Mouse (Mus musculus): ENCODE measurements around the gene Arhgef16.

Arhgef16 gene

DNA sequence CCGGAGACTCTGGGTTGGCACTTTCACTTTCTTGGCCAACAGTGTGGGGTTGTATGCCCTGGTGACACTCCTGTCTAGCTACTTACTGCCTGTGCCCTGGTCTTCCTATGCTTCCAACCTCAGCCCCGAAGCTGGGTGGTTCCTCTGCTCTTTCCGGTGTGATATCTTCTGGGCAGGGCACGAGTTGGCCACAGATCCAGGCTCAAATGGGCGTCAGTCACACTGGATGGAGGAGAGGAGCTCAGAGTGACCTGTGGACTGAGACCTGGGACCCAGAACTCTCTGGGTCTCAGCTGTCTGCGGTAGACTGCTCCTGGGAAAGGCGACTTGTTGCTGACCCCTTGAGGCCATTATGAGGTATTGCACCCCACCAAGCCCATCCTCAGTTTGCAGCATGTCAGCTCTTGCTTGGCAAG, at the start of gene Arhgef16:
Gene Arhgef16, minus strand, starts transcription at position 211 of the 416 bp plus-strand sequence.
- peak; percentile 18 to 55 for DNase-seq

DNA sequence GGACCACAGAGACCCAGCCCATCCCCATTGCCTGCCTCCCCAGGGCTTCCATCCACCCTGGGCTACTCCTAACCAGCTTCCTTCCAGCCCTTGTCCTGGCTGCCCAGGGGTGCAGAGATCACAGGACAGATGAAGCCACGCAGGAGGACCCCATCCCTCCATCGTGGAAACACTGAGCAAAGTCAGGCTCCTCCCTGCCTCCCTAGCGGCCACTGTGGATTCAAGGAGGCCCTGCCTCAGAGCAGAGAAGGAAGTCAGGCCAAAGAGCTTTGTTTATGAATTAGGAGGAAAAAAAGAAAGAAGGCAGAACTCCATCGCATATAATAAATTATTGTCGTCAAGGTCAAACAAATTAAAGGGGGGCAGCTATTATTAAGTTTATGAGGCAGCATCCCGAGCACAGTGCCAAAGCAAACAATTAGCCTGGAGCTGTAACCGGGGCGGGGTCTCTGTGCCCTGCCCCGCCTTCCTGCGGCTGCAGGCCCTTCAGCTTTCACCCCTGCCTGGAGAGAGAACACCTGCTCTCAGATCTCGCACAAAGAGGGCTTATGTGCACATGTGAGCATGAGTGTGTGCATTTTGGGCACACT, 46.8 kb upstream of the Arhgef16 start:
- DNase-seq: no peak

DNA sequence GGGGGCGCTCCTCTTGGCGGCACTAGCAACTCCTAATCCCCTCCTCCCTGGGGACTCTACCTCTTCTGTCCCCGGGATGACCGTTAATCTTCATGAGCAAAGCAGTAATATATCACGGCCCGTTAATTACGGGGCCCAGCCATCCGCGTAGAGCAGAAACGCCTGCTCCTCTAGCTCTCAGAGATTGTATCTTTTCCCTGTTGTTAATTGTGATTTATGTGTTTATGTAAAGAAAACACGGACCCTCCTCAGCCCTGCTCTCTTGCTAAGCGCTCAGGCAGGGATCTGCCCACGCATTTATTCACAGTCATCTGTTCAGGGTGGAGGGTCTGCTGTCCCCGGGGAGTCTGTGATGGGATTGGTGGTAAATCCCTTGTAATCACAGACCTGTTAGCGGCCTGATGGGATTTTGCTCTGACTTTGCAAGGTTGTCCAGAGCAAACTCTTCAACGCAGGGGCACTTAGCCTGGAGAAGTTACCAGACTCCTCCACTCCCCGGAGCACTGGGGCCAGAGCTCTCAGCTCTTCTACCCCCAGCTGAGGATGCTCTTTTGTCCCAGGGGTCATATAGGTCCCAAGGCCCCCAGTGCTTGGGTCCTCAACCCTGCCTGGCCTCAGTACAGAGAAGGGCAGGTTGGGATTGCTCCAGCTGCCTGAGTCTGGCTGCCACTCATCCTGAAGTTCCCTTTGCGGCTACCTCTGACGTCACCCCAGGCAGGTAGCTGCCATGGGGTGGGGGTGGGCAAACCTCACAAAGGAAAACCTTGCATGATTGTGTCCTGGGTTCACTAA, 45.5 kb upstream of the Arhgef16 start:
- no peak for DNase-seq

DNA sequence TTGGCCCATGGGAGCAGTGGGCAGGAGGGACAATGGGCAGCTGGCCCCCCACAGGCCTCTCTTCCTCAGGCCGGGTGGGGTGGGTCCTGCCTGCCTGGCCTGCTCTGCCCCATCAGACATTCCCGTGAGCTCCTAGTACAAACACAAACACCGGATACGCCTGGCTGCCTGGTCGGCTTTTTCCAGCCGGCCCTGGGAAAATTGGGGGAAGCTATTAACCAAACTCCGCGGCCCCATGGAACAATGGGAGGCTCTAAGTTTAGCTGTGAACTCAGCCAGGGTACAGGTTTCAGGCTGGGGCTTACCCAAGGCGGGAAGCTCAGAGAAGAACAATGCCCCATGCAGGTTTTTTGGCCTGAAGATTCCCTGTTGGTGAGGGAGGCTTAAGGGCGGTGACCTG, 35.2 kb upstream of the Arhgef16 start:
- no peak for DNase-seq

DNA sequence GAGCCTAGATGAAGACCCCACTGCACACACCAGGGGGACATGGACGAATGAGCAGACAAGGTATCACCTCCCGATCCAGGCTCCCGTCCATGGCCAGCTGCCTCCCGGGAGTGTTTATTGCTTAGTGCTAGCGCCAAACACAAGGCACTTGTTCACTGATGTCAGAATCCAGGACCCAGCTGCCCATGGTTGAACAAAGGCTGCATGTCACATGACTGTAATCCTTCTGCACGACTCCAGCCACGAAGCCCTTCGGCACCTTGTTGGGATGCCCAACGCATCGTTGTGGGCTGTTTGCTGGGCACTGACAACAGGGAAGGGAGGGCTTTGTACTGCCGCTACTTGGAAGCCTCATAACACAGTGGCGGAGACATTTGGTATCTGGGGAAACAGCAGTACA, 34.3 kb upstream of the Arhgef16 start, which contains the start of gene B230104I21Rik:
Gene B230104I21Rik, plus strand, starts transcription at position 367 of the 400 bp plus-strand sequence.
- no peak for DNase-seq

DNA sequence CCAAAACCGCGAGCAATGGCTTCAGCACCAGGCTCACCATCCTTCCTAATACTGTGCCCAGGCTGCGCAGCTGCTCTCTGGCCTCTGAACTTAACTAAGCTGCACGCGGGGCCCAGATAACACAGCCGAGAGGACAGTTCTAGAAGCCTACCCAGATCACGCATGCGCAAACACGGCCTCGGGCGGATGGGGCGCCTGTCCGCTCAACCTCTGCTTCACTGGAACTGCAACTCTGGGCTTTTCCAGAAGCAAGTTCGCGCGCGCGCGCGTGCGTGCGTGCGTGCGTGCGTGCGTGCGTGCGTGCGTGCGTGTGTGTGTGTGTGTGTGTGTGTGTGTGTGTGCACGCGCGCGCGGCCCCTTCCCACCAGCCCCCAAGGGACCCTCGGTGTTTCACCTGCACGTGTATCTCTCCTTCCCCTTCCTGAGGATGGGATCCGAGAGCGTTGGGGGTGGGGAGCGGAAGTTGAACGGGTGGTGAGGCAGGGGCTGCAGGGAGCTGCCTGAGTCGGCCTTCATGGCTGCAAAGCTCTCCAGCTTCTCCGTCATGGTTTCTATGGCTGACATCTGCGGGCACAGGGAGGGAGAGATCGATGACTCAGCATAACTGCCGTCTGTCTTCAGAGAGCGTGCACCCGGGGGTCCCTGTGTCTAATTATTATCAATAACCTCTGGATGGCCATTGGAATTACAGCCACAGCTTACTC, 33.4 kb upstream of the Arhgef16 start:
- DNase-seq: peak; percentile 34 to 40

DNA sequence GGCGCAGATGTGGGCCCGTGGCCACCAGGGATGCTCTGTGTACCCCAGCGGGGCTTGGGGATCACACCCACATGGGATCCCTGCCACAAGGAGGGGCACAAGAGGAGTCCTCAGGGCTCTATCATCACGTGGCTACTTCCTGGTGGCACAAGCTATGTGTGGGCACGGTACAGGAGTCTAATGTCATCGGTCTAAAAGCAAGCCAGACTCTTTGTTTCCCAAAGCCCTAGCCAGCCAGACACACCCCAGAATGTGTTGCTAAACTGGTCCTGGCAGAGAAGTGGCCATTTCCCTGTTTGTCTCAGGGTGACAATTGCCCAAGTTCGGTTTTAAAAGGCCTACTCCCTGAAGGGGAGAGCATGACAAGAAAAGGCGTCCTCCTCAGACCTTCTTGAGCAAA, 31.8 kb upstream of the Arhgef16 start:
- DNase-seq: no peak

DNA sequence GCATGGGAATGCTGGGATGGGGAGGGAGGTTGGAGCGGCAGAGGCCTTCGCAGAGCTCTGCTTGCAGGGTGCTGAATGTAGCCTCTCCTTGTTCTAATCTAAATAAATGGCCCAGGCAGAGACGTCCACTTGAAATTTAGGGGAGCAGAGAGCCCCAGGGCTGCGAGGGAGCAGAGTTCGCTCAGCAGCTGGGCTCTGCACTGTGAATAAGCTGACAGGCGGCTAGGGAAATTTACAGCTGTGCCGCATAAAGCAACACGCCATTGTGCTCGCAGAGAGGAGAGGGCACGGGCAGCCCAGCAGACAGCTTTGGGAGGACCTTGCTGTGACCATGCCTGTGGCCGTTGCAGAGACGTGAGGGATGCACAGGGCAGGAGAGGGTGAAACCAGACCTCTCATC, 29.8 kb upstream of the Arhgef16 start:
- DNase-seq: no peak

DNA sequence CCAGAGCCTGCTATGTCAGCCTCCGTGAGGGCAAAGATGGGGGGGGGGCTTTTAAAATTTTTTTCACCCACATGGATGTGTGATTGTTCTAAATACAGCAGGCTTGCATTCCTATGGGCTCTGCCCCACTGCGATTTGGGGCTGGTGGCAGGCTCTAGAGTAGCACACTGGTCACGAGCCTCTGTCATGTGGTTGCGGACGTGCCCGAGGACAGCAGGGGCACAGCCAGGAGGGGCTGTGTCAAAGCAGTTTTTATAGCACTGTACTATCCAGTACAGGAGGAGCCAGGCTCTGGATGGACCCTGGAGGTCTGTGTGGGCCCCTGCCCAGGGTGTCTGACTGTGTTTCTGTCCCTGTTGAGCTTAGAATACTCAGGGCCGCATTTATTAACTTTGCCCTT, 28.5 kb upstream of the Arhgef16 start:
- no peak for DNase-seq

DNA sequence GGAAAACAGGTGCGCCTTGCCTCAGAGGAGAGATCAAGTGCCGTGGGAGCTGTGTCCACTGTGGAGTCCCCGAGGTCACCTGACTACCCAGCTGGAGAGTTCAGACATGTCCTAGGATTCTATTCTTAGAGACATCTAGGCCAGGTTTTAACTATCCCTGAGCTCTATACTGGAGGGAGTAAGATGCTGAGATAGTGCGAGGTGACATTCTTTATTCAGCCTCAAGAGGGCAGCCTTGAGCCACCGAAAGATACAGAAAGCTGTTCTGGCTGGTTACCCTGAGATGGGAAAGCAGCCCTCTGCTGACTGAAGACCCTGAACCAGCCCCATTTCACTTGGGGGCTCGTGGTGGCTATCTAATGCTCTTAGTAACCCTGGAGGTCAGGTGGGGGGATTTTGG, 27.4 kb upstream of the Arhgef16 start:
- DNase-seq: peak; percentile 42 to 67

DNA sequence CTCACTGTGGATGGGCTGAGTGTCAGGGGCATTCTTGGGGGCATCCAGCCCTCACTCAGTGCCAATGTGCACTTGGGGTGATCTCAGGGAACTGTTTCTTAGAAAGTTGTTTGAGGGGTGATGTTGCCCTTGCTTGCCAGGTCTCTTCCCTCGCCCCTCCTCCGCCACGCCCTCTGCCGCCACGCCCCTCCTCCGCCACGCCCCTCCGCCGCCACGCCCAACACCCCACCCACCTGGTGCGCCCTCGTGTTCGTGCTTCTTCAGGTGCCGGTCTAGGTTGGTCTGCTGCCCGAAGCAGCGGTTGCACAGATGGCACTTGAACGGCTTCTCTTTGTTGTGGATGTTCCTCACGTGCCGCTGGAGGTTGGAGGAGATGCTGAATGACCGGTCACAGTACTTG, 27.0 kb upstream of the Arhgef16 start:
- no peak for DNase-seq

DNA sequence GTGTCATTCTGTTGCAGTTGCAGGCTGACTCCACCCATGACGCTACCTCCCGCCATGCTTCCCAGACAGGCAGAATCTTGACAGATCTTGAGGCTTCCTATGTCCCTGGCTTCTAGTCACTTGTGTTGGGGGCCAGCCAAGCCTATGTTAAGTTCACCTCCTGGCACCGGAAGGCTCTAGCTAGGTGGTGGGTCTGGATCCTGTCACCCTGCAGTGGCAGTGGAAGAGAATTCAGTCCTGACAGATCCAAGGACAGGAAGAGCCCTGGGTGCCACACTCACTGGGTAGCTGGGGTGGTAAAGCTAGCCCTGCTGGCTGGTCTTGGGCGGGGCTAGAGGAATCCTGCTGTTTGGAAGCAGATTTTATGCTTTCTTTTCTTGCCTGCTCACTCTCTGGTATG, 23.9 kb upstream of the Arhgef16 start:
- no peak for DNase-seq

DNA sequence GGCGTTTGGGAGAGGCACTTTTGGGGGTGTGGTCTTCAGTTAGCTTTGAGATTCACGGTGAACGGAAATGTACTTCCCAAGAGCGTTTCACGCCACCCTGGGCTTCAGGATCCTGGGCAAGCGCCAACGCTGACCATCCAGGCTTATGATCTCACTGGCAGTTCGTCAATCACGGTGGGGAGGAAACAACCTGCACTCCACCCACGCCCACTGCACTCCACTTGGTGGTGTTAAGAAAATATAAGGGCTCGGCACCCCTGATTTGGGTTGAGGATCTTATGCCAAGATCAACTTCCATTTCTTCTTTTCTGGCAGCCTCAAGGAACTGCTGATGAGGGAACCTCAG, 12.1 kb upstream of the Arhgef16 start:
- no peak for DNase-seq

DNA sequence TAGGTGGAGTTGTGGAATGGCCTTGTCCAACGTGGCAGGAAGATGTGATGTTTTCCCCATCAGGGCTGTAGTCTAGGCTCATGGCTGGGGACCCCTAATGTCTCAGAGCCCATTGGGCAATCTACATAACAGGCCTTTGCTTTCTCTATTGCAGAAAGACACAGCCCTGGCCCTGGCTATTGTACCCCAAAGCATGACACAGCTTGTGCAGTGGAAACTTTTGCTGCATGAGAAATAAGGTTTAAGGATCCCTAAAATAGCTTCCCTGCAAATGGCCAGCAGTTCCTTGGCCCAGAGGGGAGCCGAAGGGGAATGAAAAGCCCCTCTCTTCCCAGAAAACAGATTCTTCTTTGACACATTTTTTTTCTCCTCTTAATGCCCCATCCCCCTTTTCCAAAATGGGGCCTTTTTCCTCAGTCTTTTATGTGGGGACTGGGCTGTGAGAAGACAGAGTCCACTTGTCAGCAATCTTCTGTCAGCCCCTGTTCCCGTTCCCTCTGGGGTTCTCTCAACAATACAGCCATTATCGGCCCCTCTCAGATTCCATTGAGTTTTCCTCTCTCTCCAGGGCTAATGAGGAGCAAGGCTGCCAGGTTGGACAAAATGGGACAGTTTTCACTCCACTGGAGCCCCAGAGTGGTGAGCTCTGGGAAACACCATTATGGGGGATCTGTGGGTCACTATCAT, 11.6 kb upstream of the Arhgef16 start:
- no peak for DNase-seq

DNA sequence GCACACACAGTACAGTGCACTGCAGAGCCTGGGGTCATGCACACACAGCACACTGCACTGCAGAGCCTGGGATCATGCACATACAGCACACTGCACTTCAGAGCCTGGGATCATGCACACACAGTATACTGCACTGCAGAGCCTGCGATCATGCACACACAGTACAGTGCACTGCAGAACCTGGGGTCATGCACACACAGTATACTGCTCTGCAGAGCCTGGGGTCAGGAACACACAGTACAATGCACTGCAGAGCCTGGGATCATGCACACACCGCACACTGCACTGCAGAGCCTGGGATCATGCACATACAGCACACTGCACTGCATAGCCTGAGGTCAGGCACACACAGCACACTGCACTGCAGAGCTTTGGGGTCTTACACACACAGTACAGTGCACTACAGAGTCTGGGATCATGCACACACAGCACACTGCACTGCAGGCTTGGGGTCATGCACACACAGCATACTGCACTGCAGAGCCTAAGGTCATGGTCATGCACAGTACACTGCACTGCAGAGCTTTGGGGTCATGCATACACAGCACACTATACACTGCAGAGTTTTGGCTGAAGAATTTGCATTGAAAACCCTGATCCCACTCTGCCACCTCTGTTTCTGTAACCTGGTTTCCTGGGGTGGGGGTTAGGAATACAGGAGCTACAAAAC, 10.8 kb upstream of the Arhgef16 start:
- no peak for DNase-seq

DNA sequence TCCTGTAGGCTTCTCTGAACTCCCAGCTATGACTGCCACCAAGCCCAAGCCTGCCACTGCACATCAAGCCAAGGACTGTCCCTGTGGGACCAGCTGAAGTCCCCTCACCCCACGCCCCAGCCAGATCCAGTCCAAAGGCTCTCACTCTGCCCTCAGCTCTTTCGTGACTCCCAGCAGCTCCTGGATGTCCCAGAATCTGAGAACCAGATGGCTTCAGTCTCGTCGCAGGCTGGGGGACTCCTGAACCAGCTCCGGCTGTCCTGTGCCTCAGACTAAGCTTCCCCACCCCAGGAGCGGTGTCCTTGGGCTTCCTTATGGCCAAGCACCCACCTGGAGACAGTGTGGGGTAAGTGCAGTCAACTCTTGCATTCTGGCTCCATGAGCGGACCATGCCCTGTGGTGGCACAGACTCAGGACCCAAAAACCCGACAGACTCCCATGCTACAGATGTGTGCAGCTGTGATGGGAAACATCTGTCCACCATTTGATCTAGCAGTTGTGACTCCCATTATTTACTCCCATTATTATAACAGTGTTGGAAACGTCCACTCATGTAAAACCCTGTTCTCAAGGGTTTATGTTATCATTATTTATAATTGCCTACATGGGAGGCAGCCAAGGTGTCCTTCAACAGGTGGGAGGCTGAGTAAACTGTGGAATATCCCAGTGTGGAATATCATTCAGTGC, 9.2 kb upstream of the Arhgef16 start:
- DNase-seq: no peak

DNA sequence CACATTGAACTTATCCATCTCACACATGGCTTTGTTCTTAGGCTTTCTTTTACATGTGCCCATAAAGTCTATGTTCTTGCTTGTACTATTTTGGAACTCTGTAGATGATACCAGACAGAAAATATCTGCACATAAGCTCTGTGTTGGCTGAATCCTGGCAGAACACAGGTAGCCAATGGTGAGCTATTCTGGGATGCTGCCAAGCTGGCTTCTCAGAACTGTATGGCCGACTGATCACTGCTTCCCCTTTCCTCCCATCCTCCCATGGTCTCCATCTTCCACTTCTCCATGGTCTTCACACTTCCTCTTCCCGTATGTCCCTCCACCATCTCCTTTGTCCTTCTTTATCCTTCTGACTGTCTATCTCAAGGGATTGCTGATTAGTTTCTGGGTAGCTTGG, 7.7 kb upstream of the Arhgef16 start:
- no peak for DNase-seq

DNA sequence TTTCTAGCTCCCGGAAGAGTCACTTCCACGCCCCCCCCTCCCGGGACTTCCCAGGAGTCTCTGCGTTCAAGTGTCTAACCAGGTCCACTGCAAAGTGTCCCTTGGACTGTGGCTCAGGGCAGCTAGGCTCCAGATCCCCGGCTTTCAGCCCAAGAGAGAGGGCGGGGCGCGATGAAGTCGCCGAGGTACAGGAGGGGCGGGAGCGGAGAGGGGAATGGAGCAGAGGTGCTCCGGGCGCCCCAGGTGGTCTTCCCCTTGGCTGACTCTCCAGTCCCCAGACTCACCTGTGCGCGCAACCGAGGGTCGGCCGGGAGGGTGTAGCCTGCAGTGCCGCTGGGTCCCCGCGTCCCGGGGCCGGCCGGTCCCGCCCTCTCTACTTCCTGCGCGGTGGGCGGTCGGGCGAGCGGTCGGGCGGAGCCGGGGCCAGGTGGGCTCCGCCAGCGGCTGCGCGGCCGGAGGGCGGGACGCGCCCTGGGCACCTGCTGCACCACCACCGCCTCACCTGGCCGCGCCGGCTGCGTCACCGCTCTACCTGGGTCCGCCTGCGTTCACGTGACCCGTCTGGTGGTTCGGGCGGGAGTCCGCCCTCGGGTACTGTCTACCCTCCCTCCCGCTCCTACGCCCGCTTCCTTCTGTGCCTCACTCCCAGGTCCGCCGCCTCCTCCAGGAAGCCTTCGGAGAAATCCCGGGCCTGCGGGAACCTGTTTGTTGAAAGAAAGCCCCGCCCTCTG, 1.8 kb downstream of the Arhgef16 start:
- no peak for DNase-seq

DNA sequence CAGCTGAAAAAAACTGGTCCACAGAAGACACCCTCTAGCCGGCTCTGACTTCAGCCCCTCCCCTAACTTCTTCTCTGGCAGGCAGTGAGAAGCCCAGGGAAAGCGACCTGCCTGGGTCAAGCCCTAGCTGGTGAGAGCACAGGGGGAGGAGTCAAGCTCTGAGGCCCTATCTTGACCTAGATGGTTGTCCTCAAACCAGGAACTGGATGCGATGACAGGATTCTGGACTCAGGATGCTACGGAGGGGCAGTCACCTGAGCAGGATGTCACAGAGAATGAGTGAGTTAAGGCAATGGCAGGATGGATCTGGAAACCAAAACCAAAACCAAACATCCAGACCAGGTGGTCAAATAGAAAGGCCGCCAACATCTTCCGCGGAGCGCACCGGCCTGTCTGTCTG, 3.7 kb downstream of the Arhgef16 start:
- no peak for DNase-seq

DNA sequence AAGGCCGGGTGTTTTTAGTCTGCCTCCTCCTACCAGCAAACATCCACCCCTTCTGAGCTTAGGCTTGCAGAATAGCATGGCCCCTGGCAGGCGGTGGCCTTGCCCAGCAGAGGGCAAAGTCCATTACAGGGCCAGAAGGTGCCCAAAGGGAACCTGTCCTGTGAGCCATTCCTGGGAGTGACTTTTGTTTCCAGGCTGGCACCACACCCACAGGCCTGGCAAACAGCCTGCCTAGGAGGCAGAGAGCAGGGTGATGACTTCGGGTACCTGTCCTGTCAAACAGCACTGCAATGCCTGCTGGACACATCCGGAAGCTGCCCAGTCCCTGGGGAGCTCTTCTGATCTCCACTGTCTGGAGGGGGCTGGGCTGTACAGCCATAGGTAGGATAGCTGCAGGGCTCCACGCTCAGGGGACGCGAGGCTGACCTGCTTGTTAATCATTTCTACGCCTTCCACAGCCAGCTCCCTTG, 7.2 kb downstream of the Arhgef16 start:
- no peak for DNase-seq

DNA sequence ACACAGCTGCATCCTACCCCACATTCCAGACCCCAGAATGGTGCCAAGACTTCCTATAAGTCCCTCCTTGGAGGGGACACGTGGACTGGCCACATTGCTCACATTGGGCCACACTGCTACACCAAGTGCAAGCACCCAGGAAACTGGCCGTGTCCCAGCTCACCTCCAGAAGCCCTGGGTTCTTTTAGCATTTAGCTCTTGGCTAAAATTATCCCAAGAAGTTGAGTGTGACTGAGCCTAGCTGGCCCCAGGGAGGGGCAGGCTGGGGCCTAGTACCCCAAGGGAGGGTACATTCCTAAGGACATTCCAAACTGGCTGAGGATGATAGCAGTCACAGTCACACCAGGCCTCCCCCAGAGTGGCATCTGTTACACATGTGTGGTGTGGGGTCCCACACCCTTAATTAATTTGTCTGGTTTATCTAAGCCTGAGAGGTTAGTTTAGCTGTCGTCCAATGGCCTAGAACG, 7.7 kb downstream of the Arhgef16 start:
- DNase-seq: no peak

All from cerebellum, adult 18-20 months (tissue).